Mouse (Mus musculus) olfactory bulb, adult 2 months (tissue): ENCODE data around the gene Hvcn1.

Experiments used
- CTCF ChIP-seq: fragments of 200-500 bp; IDR thresholded peaks from 2 replicates; pipeline ENCODE4 v1.5.1; 2012; ENCODE audit warnings: low read depth, mild to moderate bottlenecking, low read length, moderate library complexity; ENCODE audit not compliant: insufficient read depth
- POLR2A ChIP-seq: fragments of 200-500 bp; IDR thresholded peaks from 2 replicates; pipeline ENCODE4 v1.6.1; 2012; ENCODE audit warnings: mild to moderate bottlenecking, low read depth, low read length, moderate library complexity; ENCODE audit not compliant: insufficient read depth

DNA sequence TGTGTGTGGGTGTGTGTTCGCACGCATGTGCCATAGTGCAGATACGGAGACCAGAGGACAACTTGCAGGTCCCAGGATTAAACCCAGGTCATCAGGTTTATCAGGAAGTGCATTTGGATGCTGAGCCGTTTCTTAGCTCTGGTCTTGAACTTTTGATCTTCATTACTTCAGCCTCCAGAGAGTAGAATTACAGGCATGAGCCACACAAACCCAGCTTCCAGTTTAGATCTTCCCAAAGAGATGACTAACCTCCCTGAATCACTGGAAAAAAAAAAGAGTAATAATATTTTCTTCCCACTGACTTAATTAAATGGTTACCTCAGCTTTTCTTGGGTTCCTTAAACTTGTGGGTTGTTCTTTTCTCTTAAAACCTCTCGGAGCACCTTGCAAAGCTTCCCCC, 66.2 kb downstream of the Hvcn1 start:
- TF ChIP-seq CTCF (no peak), POLR2A (no peak)
